Mouse (Mus musculus) olfactory bulb, adult 2 months (tissue): ENCODE measurements around the gene Pgpep1l. TPM values are rescaled to one million over a fixed set of nuclear protein-coding genes. Genes with fewer than 3 reads are reported as not detected.
"Not testable (repeated sequence)": the region's sequence is repeated elsewhere in the genome, so short reads cannot be mapped to it uniquely, and the experiment has no call there.

ENCODE experiments used
- H3K27ac ChIP-seq: fragments of 200-500 bp; 2 replicates; pipeline ENCODE4 v1.5.1; 2012; ENCODE audit warnings: low read depth, low read length; ENCODE audit not compliant: insufficient read depth
- H3K4me1 ChIP-seq: fragments of 200-500 bp; 2 replicates; pipeline ENCODE4 v1.6.1; 2012; ENCODE audit warnings: low read length; ENCODE audit not compliant: control insufficient read depth, insufficient read depth
- H3K4me3 ChIP-seq: fragments of 200-500 bp; 2 replicates; pipeline ENCODE4 v1.5.1; 2012; ENCODE audit warnings: mild to moderate bottlenecking, low read depth, low read length, moderate library complexity; ENCODE audit not compliant: insufficient read depth
- CTCF ChIP-seq: fragments of 200-500 bp; IDR thresholded peaks from 2 replicates; pipeline ENCODE4 v1.5.1; 2012; ENCODE audit warnings: low read depth, mild to moderate bottlenecking, low read length, moderate library complexity; ENCODE audit not compliant: insufficient read depth
- POLR2A ChIP-seq: fragments of 200-500 bp; IDR thresholded peaks from 2 replicates; pipeline ENCODE4 v1.6.1; 2012; ENCODE audit warnings: mild to moderate bottlenecking, low read depth, low read length, moderate library complexity; ENCODE audit not compliant: insufficient read depth
- WGBS: fragments of 180-500 bp; shearing (Covaris S2); methylation state at CpG from one replicate; pipeline ENCODE4 v1.1.7; 2018; 5-methylcytosine and 5-hydroxymethylcytosine counted together
- polyA plus RNA-seq: library from polyadenylated mRNA; stranded (reverse); fragments of >200 nt; gene quantifications from 2 replicates; pipeline ENCODE4 v1.2.4, GENCODE M21; 2012; ENCODE audit warnings: low replicate concordance; ENCODE audit not compliant: missing spikeins, insufficient read depth, insufficient read length

Pgpep1l gene
- polyA plus RNA-seq, 1 experiment, result not detected

DNA sequence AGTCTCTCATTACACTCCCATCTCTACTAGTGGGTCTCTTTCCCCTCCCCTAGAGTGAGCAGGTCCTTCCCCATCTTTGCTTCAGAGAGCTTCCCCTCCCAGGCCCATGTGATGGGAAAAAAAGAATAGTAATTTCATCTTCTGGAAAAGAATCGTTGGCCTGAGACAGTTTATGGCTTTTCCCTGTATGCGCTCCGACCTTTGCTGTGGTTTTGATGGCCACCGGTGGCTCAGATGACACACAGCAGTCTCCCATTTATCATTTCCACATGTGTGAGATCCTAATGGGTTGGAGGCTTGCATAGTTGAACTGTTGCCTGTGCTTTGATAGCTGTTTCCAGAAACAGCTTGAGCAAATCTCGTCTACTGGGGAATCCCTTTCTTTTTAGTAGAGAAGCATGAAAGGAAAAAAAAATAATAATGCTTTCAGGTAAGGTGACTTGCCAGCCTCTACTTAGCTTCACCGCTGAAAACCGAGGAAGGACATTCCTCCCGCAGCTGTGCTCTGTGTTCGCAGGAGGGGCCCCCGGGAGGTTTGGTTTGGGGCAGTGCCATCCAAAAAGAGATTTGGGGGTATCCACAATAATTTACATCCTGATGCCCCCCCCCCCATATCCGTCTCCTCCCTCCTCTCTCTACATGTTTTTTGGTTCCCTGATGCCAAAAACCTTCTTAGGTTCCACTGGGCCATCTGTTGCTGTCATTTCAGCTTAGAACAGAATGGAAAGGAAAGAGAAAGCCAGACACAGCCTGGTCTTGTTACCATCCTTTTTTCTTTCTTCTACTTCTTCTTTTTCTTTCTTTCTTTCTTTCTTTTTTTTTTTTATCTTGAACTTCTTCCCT, 13.2 kb upstream of the Pgpep1l start:
- no peak overlapping the region for H3K27ac ChIP-seq
- peaks cover 9% of the 10 kb centered on the region for H3K4me1 ChIP-seq
- WGBS, result 74% methylated on average over 11 of the region's 11 CpGs
- TF ChIP-seq POLR2A, result no peak
- no peak for TF ChIP-seq CTCF
- H3K4me3 ChIP-seq, result no peak overlapping the region

GRCm38 (mm10) chr7:68275838-68276731, 12.1 kb upstream of the Pgpep1l start:
- Histone ChIP-seq H3K4me3 (peak overlapping the region; percentile 37), H3K27ac (no peak overlapping the region), H3K4me1 (peaks cover 9% of the 10 kb centered on the region)
- 18% methylated on average over 36 of the region's 36 CpGs for WGBS
- TF ChIP-seq POLR2A (no peak), CTCF (no peak)

DNA sequence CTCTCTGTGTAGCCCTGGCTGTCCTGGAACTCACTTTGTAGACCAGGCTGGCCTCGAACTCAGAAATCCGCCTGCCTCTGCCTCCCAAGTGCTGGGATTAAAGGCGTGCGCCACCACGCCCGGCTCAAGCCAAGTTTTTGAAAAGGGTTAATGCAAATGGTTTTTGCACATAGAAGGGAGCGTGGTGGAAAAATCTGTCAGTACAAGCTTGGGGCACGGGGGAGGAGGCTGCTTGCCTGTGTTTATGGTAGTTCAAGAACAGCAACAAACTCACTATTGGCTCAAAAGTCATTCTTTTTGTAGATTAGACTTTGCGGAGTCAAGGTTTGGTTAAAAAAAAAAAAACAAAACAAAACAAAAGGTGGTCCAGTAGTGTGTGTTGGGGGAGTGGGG, 11.4 kb upstream of the Pgpep1l start:
- whole genome bisulfite sequencing, result 63% methylated on average over 9 of the region's 9 CpGs
- H3K4me3 ChIP-seq, H3K4me1 ChIP-seq, H3K27ac ChIP-seq: not testable (repeated sequence)

GRCm38 (mm10) chr7:68274951-68275350, 10.9 kb upstream of the Pgpep1l start:
- Histone ChIP-seq H3K4me3 (no peak overlapping the region), H3K4me1 (peaks cover 9% of the 10 kb centered on the region), H3K27ac (no peak overlapping the region)
- WGBS, result 81% methylated on average over 9 of the region's 9 CpGs
- TF ChIP-seq POLR2A (no peak), CTCF (no peak)

- whole genome bisulfite sequencing, result 93% methylated on average over 2 of the region's 2 CpGs
- TF ChIP-seq POLR2A (no peak), CTCF (no peak)
- Histone ChIP-seq H3K27ac (no peak overlapping the region), H3K4me3 (no peak overlapping the region), H3K4me1 (peaks cover 9% of the 10 kb centered on the region)
Measured at GRCm38 (mm10) chr7:68274218-68274617, 10.2 kb upstream of the Pgpep1l start.

DNA sequence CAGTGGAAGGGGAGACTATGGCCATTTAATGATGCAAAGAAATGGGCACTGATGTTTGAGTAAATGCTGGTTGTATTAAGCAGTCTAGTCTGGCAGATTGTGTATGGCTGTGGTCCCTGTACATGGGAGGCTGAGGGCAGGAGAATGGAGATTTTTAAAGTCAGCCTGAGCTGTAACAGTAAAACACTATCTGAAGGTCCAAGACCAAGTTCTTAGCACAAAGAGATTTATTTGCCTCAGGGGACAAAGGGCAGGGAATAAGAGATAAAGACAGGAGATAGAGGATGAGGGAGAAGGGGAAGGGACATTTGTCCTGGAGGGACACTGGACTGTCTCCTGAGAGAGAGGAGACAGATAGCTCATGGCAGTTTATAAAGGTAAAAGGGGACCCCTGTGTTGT, 9.5 kb upstream of the Pgpep1l start, which contains the start of gene Fam169b:
Gene Fam169b, plus strand, starts transcription at position 325 of the 400 bp plus-strand sequence.
- Histone ChIP-seq H3K27ac (no peak within 1 kb of the TSS), H3K4me1 (peaks cover 9% of the 10 kb centered on the region), H3K4me3 (no peak within 1 kb of the TSS)
- TF ChIP-seq POLR2A, result no peak
- TF ChIP-seq CTCF, result no peak

- WGBS, result 92% methylated on average over 10 of the region's 10 CpGs
- no peak overlapping the region for H3K27ac ChIP-seq
- H3K4me1 ChIP-seq, result peaks cover 9% of the 10 kb centered on the region
- TF ChIP-seq POLR2A, result no peak
- TF ChIP-seq CTCF, result no peak
- H3K4me3 ChIP-seq, result no peak overlapping the region
Measured at GRCm38 (mm10) chr7:68272607-68273006, 8.6 kb upstream of the Pgpep1l start.

DNA sequence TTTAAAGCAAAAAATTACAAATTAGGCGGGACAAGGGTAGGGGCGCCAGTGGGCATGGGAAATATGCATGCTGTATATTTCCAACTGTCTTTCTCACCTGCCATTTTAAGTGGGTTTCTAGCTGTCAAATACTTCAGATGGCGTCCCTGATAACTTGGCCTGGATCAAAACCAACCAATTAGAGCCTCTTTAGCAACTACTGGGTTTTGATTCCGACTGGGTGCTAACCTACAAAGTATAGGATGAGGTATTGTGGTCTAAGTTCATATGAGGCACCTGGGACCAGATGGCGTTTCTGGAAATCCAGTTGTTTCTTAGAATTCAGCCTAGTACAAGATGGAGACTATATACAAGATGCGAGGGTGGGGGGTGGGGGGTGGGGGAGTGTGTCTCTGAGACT, 7.8 kb upstream of the Pgpep1l start:
- Histone ChIP-seq H3K27ac (no peak overlapping the region), H3K4me1 (peaks cover 9% of the 10 kb centered on the region), H3K4me3 (no peak overlapping the region)
- TF ChIP-seq CTCF (no peak), POLR2A (no peak)
- WGBS, result 95% methylated on average over 6 of the region's 6 CpGs

- Histone ChIP-seq H3K4me1 (0 out of 2 replicates have a peak, but pooled peaks cover under 1% of the 10 kb centered on the region), H3K27ac (no peak overlapping the region), H3K4me3 (no peak overlapping the region)
- 69% methylated on average over 4 of the region's 4 CpGs for WGBS
- TF ChIP-seq CTCF (no peak), POLR2A (no peak)
Measured at GRCm38 (mm10) chr7:68270551-68270950, 6.5 kb upstream of the Pgpep1l start.
